Mouse (Mus musculus): ENCODE measurements around the gene Adgrl3. TPM values are rescaled to one million over a fixed set of nuclear protein-coding genes. Genes with fewer than 3 reads are reported as not detected.
A peak's percentile ranks its signal among the peaks of the same experiment; 100 is the strongest.

Adgrl3 gene
- polyA plus RNA-seq, 1 experiment from 2014 or later, result 11.9 TPM

GRCm38 (mm10) chr5:81160431-81160830 lies 140.5 kb downstream of the Adgrl3 start:
- DNase-seq (ENCODE audit: low spot score), result no peak
- H3K27ac ChIP-seq (replicated peaks), result no peak overlapping the region
- H3K27me3 ChIP-seq (replicated peaks; ENCODE audit: low read depth, poor library complexity, severe bottlenecking), result no peaks in the 10 kb centered on the region
- H3K9me3 ChIP-seq, result no peaks in the 10 kb centered on the region
- H3K36me3 ChIP-seq (replicated peaks), result no peaks in the 10 kb centered on the region
- WGBS, result 91% methylated on average over 6 of the region's 6 CpGs
- H3K4me1 ChIP-seq, result 0 out of 2 replicates have a peak, but pooled peaks cover 4% of the 10 kb centered on the region
- no peak overlapping the region for H3K4me3 ChIP-seq

GRCm38 (mm10) chr5:81188871-81189485 lies 169.0 kb downstream of the Adgrl3 start:
- Histone ChIP-seq H3K27ac (replicated peaks) (no peak overlapping the region), H3K4me1 (peaks cover 8% of the 10 kb centered on the region; the same call in 1 of the 2 replicates), H3K4me3 (no peak overlapping the region), H3K36me3 (replicated peaks) (no peaks in the 10 kb centered on the region), H3K9me3 (no peaks in the 10 kb centered on the region), H3K27me3 (replicated peaks; ENCODE audit: low read depth, poor library complexity, severe bottlenecking) (no peaks in the 10 kb centered on the region)
- WGBS, result 55% methylated on average over 4 of the region's 4 CpGs
- no peak for DNase-seq (ENCODE audit: low spot score)

GRCm38 (mm10) chr5:81200354-81200753 lies 180.4 kb downstream of the Adgrl3 start:
- Histone ChIP-seq H3K4me1 (no peaks in the 10 kb centered on the region), H3K4me3 (no peak overlapping the region), H3K36me3 (replicated peaks) (no peaks in the 10 kb centered on the region), H3K9me3 (no peaks in the 10 kb centered on the region), H3K27me3 (replicated peaks; ENCODE audit: low read depth, poor library complexity, severe bottlenecking) (no peaks in the 10 kb centered on the region), H3K27ac (replicated peaks) (no peak overlapping the region)
- no peak for DNase-seq (ENCODE audit: low spot score)

DNA sequence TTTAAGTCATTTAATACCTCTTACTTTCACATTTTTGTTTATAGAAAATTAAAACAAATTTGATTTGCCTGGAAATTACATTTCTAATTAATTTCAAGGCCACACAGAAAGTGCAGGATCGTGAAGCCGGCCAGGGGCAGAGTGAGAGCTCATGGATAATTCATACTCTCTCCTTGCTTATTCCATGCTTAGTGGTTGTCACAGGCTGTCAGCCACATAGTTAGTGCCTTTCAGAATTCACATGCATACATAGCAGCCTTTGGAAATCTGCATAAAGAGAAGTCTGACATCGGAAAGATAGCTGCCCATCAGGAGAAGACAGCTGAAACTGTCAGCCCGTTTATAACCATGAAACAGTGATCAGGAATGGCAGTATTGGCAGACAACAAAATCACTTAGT lies 181.9 kb downstream of the Adgrl3 start:
- Histone ChIP-seq H3K36me3 (replicated peaks) (no peaks in the 10 kb centered on the region), H3K4me1 (no peaks in the 10 kb centered on the region), H3K4me3 (no peak overlapping the region), H3K27me3 (replicated peaks; ENCODE audit: low read depth, poor library complexity, severe bottlenecking) (no peaks in the 10 kb centered on the region), H3K27ac (replicated peaks) (no peak overlapping the region), H3K9me3 (no peaks in the 10 kb centered on the region)
- 84% methylated on average over 4 of the region's 4 CpGs for WGBS
- DNase-seq (ENCODE audit: low spot score), result no peak

- Histone ChIP-seq H3K4me3 (no peak overlapping the region), H3K27ac (replicated peaks) (no peak overlapping the region), H3K4me1 (peaks cover 5% of the 10 kb centered on the region; the same call in 1 of the 2 replicates), H3K27me3 (replicated peaks; ENCODE audit: low read depth, poor library complexity, severe bottlenecking) (no peaks in the 10 kb centered on the region), H3K9me3 (no peaks in the 10 kb centered on the region), H3K36me3 (replicated peaks) (no peaks in the 10 kb centered on the region)
- no peak for DNase-seq (ENCODE audit: low spot score)
- WGBS, result 52% methylated on average over 2 of the region's 2 CpGs
Observed at GRCm38 (mm10) chr5:81218500-81219057, 198.6 kb downstream of the Adgrl3 start.

DNA sequence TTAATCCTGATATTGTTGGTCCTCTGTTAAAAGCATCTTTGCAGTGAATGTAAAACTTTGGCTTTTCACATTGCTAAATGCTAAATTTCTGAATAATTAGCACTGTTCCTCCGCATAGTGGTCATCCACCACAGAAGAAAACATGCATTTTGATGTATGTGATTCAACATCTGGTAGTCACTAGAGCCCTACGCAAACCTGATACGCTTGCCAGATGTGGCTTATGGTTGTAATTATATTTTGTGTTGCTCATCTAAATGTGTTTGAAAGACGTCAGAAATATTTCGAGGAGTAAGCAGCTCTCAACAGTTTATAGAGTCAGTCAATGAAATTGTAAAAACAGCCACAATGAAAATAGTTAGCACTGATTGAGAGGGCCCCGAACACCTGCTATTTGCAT lies 204.5 kb downstream of the Adgrl3 start:
- 49% methylated on average over 6 of the region's 6 CpGs for WGBS
- DNase-seq (ENCODE audit: low spot score), result peak; percentile 13

GRCm38 (mm10) chr5:81225486-81225885 lies 205.5 kb downstream of the Adgrl3 start:
- Histone ChIP-seq H3K27ac (replicated peaks) (no peak overlapping the region), H3K4me1 (peaks cover 6% of the 10 kb centered on the region), H3K36me3 (replicated peaks) (no peaks in the 10 kb centered on the region), H3K9me3 (no peaks in the 10 kb centered on the region), H3K4me3 (no peak overlapping the region), H3K27me3 (replicated peaks; ENCODE audit: low read depth, poor library complexity, severe bottlenecking) (no peaks in the 10 kb centered on the region)
- WGBS, result 94% methylated on average over 2 of the region's 2 CpGs
- DNase-seq (ENCODE audit: low spot score), result no peak

More for the DNA sequence above, 204.5 kb downstream of the Adgrl3 start:
- H3K36me3 ChIP-seq (replicated peaks), result no peaks in the 10 kb centered on the region
- H3K9me3 ChIP-seq, result no peaks in the 10 kb centered on the region
- H3K4me1 ChIP-seq, result peaks cover 6% of the 10 kb centered on the region
- H3K27me3 ChIP-seq (replicated peaks; ENCODE audit: low read depth, poor library complexity, severe bottlenecking), result no peaks in the 10 kb centered on the region
- no peak overlapping the region for H3K4me3 ChIP-seq
- no peak overlapping the region for H3K27ac ChIP-seq (replicated peaks)

GRCm38 (mm10) chr5:81227256-81227655 lies 207.3 kb downstream of the Adgrl3 start:
- H3K27ac ChIP-seq (replicated peaks), result no peak overlapping the region
- H3K4me3 ChIP-seq, result no peak overlapping the region
- no peaks in the 10 kb centered on the region for H3K36me3 ChIP-seq (replicated peaks)
- H3K27me3 ChIP-seq (replicated peaks; ENCODE audit: low read depth, poor library complexity, severe bottlenecking), result no peaks in the 10 kb centered on the region
- no peaks in the 10 kb centered on the region for H3K9me3 ChIP-seq
- DNase-seq (ENCODE audit: low spot score), result no peak
- H3K4me1 ChIP-seq, result peaks cover 6% of the 10 kb centered on the region

- 82% methylated on average over 5 of the region's 5 CpGs for WGBS
- no peak overlapping the region for H3K4me3 ChIP-seq
Observed at GRCm38 (mm10) chr5:81248724-81249123, 228.8 kb downstream of the Adgrl3 start.

DNA sequence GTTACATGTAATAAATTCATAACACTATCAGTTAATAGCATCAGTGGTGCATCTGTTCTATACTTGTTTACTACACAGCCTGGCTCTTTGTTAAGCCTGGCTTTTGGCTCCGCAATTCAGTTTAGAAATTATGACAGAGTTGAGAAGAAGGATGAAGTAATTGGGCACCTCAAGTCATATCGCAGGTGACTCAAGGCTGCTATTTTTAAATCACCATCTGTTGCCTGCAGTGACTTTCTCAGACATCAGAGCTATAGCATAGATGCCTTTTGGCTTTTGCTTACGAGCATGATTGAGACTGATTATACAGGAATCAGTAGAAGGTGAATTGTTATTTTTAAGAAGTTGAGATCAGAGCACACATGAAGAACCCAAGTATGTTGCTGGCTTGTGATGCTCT lies 236.2 kb downstream of the Adgrl3 start:
- H3K4me1 ChIP-seq, result no peaks in the 10 kb centered on the region
- no peak for DNase-seq (ENCODE audit: low spot score)
- H3K9me3 ChIP-seq, result no peaks in the 10 kb centered on the region
- no peak overlapping the region for H3K4me3 ChIP-seq
- 92% methylated on average over 3 of the region's 3 CpGs for WGBS
- H3K27me3 ChIP-seq (replicated peaks; ENCODE audit: low read depth, poor library complexity, severe bottlenecking), result no peaks in the 10 kb centered on the region
- no peak overlapping the region for H3K27ac ChIP-seq (replicated peaks)
- H3K36me3 ChIP-seq (replicated peaks), result no peaks in the 10 kb centered on the region

More at GRCm38 (mm10) chr5:81248724-81249123, 228.8 kb downstream of the Adgrl3 start:
- Histone ChIP-seq H3K36me3 (replicated peaks) (no peaks in the 10 kb centered on the region), H3K9me3 (no peaks in the 10 kb centered on the region), H3K27ac (replicated peaks) (no peak overlapping the region), H3K27me3 (replicated peaks; ENCODE audit: low read depth, poor library complexity, severe bottlenecking) (no peaks in the 10 kb centered on the region), H3K4me1 (no peaks in the 10 kb centered on the region)
- DNase-seq (ENCODE audit: low spot score), result no peak

GRCm38 (mm10) chr5:81269689-81270088 lies 249.8 kb downstream of the Adgrl3 start:
- Histone ChIP-seq H3K36me3 (replicated peaks) (no peaks in the 10 kb centered on the region), H3K4me1 (peaks cover 8% of the 10 kb centered on the region; the same call in 1 of the 2 replicates), H3K4me3 (no peak overlapping the region), H3K27ac (replicated peaks) (no peak overlapping the region), H3K27me3 (replicated peaks; ENCODE audit: low read depth, poor library complexity, severe bottlenecking) (no peaks in the 10 kb centered on the region), H3K9me3 (no peaks in the 10 kb centered on the region)
- no peak for DNase-seq (ENCODE audit: low spot score)
- 88% methylated on average over 3 of the region's 3 CpGs for WGBS

DNA sequence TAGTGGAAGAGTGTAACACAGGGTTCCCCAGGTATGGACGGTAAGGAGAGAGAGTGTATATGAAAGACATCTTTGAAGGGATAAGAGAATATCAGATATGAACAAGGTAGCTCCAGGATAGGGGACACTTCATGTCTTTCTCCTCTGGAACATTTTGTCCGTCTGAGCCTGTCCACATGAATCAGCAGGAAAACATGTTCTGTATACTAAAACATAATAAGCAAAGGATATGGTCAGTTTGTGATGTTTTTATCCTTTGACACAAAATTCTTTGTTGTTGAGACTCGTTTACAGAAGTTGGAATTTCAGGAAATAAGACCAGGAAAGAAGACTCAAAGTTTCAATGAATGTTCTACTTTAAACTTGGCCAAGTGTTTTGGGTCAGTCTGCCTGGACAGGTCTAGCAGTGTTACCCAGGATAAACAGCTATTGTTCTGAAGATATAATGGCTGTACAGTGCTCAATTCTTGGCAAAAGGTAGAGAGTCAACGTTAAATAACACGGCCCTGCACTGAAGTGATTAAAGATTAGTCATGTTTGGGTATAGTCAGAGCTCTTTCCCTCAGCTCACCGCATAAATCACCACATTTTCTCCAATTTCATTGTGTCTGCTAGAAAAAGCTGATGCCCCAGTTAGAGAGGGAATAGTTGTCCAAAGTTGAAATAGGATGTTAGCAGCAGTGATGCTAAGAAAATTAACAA lies 255.6 kb downstream of the Adgrl3 start:
- Histone ChIP-seq H3K9me3 (no peaks in the 10 kb centered on the region), H3K36me3 (replicated peaks) (no peaks in the 10 kb centered on the region), H3K27me3 (replicated peaks; ENCODE audit: low read depth, poor library complexity, severe bottlenecking) (no peaks in the 10 kb centered on the region), H3K4me1 (no peaks in the 10 kb centered on the region), H3K27ac (replicated peaks) (no peak overlapping the region), H3K4me3 (no peak overlapping the region)
- no peak for DNase-seq (ENCODE audit: low spot score)
- 68% methylated on average over 6 of the region's 6 CpGs for WGBS

GRCm38 (mm10) chr5:81279246-81279645 lies 259.3 kb downstream of the Adgrl3 start:
- Histone ChIP-seq H3K9me3 (no peaks in the 10 kb centered on the region), H3K27me3 (replicated peaks; ENCODE audit: low read depth, poor library complexity, severe bottlenecking) (no peaks in the 10 kb centered on the region), H3K4me1 (0 out of 2 replicates have a peak, but pooled peaks cover 3% of the 10 kb centered on the region), H3K4me3 (no peak overlapping the region), H3K27ac (replicated peaks) (no peak overlapping the region), H3K36me3 (replicated peaks) (no peaks in the 10 kb centered on the region)
- no peak for DNase-seq (ENCODE audit: low spot score)
- 86% methylated on average over 2 of the region's 2 CpGs for WGBS
